Mouse (Mus musculus) erythroblast, embryonic 14.5 days (primary cell): ENCODE measurements around the gene Raly. TPM values are rescaled to one million over a fixed set of nuclear protein-coding genes. Genes with fewer than 3 reads are reported as not detected.
"Not testable (repeated sequence)": the region's sequence is repeated elsewhere in the genome, so short reads cannot be mapped to it uniquely, and the experiment has no call there.

Experiments used
- H3K27me3 ChIP-seq: 2 replicates; pipeline ENCODE4 v1.6.1; 2012; ENCODE audit warnings: inconsistent platforms; ENCODE audit not compliant: control insufficient read depth
- H3K36me3 ChIP-seq: 2 replicates; pipeline ENCODE4 v1.6.1; 2012; ENCODE audit warnings: mild to moderate bottlenecking, inconsistent platforms; ENCODE audit not compliant: control insufficient read depth
- H3K4me1 ChIP-seq: 2 replicates; pipeline ENCODE4 v1.6.1; 2012; ENCODE audit warnings: inconsistent platforms; ENCODE audit not compliant: control insufficient read depth
- H3K4me3 ChIP-seq: replicated peaks from 2 replicates; pipeline ENCODE3; 2012; ENCODE audit warnings: moderate library complexity, mild to moderate bottlenecking, inconsistent platforms
- H3K9me3 ChIP-seq: 2 replicates; pipeline ENCODE4 v1.6.1; 2012; ENCODE audit warnings: low read length, inconsistent platforms, mixed read lengths; ENCODE audit not compliant: control insufficient read depth
- GATA1 ChIP-seq: IDR thresholded peaks from 2 replicates; pipeline ENCODE4 v1.6.1; 2012; ENCODE audit warnings: low read length, inconsistent platforms, mixed read lengths
- TAL1 ChIP-seq: IDR thresholded peaks from 3 replicates; pipeline ENCODE4 v1.6.1; 2012; ENCODE audit warnings: low read length, inconsistent platforms, mixed read lengths
- polyA plus RNA-seq: library from polyadenylated mRNA; stranded (reverse); fragments of >175 nt; gene quantifications from 2 replicates; pipeline ENCODE4 v1.2.3, GENCODE M21; 2012

The Raly gene
- polyA plus RNA-seq, 1 experiment: 142 TPM

- peaks cover 100% of the 10 kb centered on the region for H3K36me3 ChIP-seq
- TF ChIP-seq GATA1 (no peak), TAL1 (no peak)
Observed at GRCm38 (mm10) chr2:154863672-154864071, 72.8 kb downstream of the Raly start.

GRCm38 (mm10) chr2:154865696-154866095 is 74.8 kb downstream of the Raly start:
- peaks cover 100% of the 10 kb centered on the region for H3K36me3 ChIP-seq
- H3K9me3 ChIP-seq: no peaks in the 10 kb centered on the region
- no peaks in the 10 kb centered on the region for H3K27me3 ChIP-seq
- no peak for TF ChIP-seq TAL1
- TF ChIP-seq GATA1: no peak
- no peak overlapping the region for H3K4me3 ChIP-seq
- peaks cover 2% of the 10 kb centered on the region; the same call in 1 of the 2 replicates for H3K4me1 ChIP-seq

More at GRCm38 (mm10) chr2:154863672-154864071, 72.8 kb downstream of the Raly start:
- H3K27me3 ChIP-seq: no peaks in the 10 kb centered on the region
- H3K4me1 ChIP-seq: peaks cover 2% of the 10 kb centered on the region; the same call in 1 of the 2 replicates
- no peak overlapping the region for H3K4me3 ChIP-seq
- no peaks in the 10 kb centered on the region for H3K9me3 ChIP-seq

GRCm38 (mm10) chr2:154868106-154868505 is 77.2 kb downstream of the Raly start:
- no peak for TF ChIP-seq GATA1
- TF ChIP-seq TAL1: no peak

GRCm38 (mm10) chr2:154869954-154870641 is 79.2 kb downstream of the Raly start:
- TF ChIP-seq GATA1 (no peak), TAL1 (no peak)
- peaks cover 98% of the 10 kb centered on the region for H3K36me3 ChIP-seq

More at GRCm38 (mm10) chr2:154868106-154868505, 77.2 kb downstream of the Raly start:
- Histone ChIP-seq H3K4me1 (peaks cover 2% of the 10 kb centered on the region; the same call in 1 of the 2 replicates), H3K36me3 (peaks cover 98% of the 10 kb centered on the region), H3K4me3 (no peak overlapping the region), H3K27me3 (no peaks in the 10 kb centered on the region), H3K9me3 (no peaks in the 10 kb centered on the region)

GRCm38 (mm10) chr2:154876621-154877020 is 85.7 kb downstream of the Raly start:
- H3K27me3 ChIP-seq: no peaks in the 10 kb centered on the region
- H3K9me3 ChIP-seq: no peaks in the 10 kb centered on the region
- no peak overlapping the region for H3K4me3 ChIP-seq
- H3K36me3 ChIP-seq: peaks cover 96% of the 10 kb centered on the region
- TF ChIP-seq TAL1 (no peak), GATA1 (no peak)
- no peaks in the 10 kb centered on the region for H3K4me1 ChIP-seq

More at GRCm38 (mm10) chr2:154869954-154870641, 79.2 kb downstream of the Raly start:
- Histone ChIP-seq H3K27me3 (no peaks in the 10 kb centered on the region), H3K9me3 (no peaks in the 10 kb centered on the region), H3K4me3 (no peak overlapping the region), H3K4me1 (peaks cover 2% of the 10 kb centered on the region; the same call in 1 of the 2 replicates)

- Histone ChIP-seq H3K4me3 (peak overlapping the region; percentile 90), H3K36me3 (peaks cover 42% of the 10 kb centered on the region), H3K9me3 (no peaks in the 10 kb centered on the region), H3K4me1 (peaks cover 32% of the 10 kb centered on the region), H3K27me3 (peaks cover under 1% of the 10 kb centered on the region; the same call in 1 of the 2 replicates)
- no peak for TF ChIP-seq GATA1
- TF ChIP-seq TAL1: no peak
Observed at GRCm38 (mm10) chr2:154891585-154891984, 100.7 kb downstream of the Raly start.

- Histone ChIP-seq H3K36me3 (peaks cover 34% of the 10 kb centered on the region), H3K9me3 (no peaks in the 10 kb centered on the region), H3K4me1 (peaks cover 32% of the 10 kb centered on the region), H3K27me3 (peaks cover 6% of the 10 kb centered on the region; the same call in 1 of the 2 replicates), H3K4me3 (peak within 1 kb of the TSS; percentile 90)
- TF ChIP-seq TAL1: no peak
- no peak for TF ChIP-seq GATA1
Observed at GRCm38 (mm10) chr2:154892201-154893044, 101.5 kb downstream of the Raly start, which contains the start of gene Eif2s2. Gene Eif2s2 (minus strand): TSS chr2:154892935.

- Histone ChIP-seq H3K36me3 (peaks cover 28% of the 10 kb centered on the region), H3K9me3 (no peaks in the 10 kb centered on the region), H3K27me3 (peaks cover 6% of the 10 kb centered on the region; the same call in 1 of the 2 replicates), H3K4me1 (peaks cover 32% of the 10 kb centered on the region), H3K4me3 (peak overlapping the region; percentile 90)
- TF ChIP-seq TAL1 (no peak), GATA1 (no peak)
Observed at GRCm38 (mm10) chr2:154893045-154893385, 102.1 kb downstream of the Raly start.

- peaks cover 32% of the 10 kb centered on the region for H3K4me1 ChIP-seq
- no peaks in the 10 kb centered on the region for H3K9me3 ChIP-seq
- peaks cover 6% of the 10 kb centered on the region; the same call in 1 of the 2 replicates for H3K27me3 ChIP-seq
- H3K4me3 ChIP-seq: peak overlapping the region; percentile 90
- TF ChIP-seq GATA1: no peak
- TF ChIP-seq TAL1: no peak
- H3K36me3 ChIP-seq: peaks cover 22% of the 10 kb centered on the region
Observed at GRCm38 (mm10) chr2:154893548-154893947, 102.7 kb downstream of the Raly start.

- H3K27me3 ChIP-seq: peaks cover 14% of the 10 kb centered on the region
- not testable (repeated sequence) for H3K4me1 ChIP-seq, H3K9me3 ChIP-seq, H3K36me3 ChIP-seq, H3K4me3 ChIP-seq
Observed at GRCm38 (mm10) chr2:154899004-154899403, 108.1 kb downstream of the Raly start.

GRCm38 (mm10) chr2:154899412-154899811 is 108.5 kb downstream of the Raly start:
- H3K4me1 ChIP-seq, H3K36me3 ChIP-seq, H3K4me3 ChIP-seq, H3K9me3 ChIP-seq: not testable (repeated sequence)
- peaks cover 14% of the 10 kb centered on the region for H3K27me3 ChIP-seq
